Comparison of ENCODE assay signal across 8 mouse cellular contexts in the genomic region with DNA sequence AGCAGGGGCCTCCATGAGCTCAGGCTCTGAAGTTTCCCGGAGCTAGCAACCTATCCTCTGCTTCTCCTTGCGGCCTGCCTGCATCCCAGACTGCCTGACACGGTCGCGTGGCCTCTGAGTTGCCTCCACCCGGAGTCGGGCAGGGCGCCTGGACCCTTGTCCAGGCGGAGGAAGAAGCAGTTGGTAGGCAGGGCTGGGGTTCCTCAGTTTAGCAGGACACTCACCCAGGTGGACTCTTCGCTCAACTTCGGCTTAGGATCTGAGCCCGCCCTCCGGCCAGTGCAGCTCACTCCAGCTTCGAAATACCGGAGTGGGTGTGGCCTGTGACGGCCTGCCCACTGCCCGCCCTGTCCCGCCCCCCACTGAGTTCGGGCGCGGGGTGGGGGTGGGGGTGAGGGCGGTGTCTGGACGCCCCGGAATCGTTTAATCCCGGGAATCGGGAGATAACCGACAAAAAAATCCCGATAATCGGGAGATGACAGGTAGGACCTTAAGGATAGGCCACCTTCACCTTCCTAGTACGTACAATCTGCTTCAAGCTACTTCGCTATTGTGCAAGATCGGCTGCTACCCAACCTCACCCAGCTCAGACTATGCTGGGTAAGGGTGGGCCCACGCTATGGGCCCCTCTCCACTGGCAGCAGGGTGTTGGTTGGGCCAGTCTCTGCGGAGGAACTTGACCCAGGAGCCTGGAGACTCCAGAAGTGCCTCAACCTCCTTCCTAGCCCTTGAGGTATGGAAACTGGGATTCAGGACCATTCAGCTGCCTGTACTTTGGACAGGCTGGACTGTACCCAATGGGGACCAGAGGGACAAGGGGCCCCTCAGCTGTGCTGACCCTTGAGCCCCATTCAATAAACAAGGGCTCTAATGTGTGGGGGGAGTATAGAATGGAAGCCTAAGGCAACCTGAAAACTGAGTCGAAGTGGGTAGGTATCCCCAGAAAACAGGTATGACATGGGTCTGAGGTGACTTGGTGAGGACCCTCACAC. TPM values are rescaled to one million over a fixed set of nuclear protein-coding genes. Genes with fewer than 3 reads are reported as not detected.
DNase-seq lines count a peak whose midpoint lies in the region; ATAC-seq and TF ChIP-seq lines count a peak whose summit lies in the region.

A gene (minus strand): TSS at position 339 of the 992 bp plus-strand sequence.

- no peaks in the 10 kb centered on the region for H3K27me3 ChIP-seq in embryonic facial prominence, embryonic 14.5 days (replicated peaks; ENCODE audit: control insufficient read depth, insufficient read depth, low read length)
- H3K27me3 ChIP-seq in heart, embryonic 10.5 days (ENCODE audit: insufficient read depth, poor library complexity, severe bottlenecking), result no peaks in the 10 kb centered on the region
- no peaks in the 10 kb centered on the region for H3K27me3 ChIP-seq in kidney, embryonic 14.5 days (ENCODE audit: control insufficient read depth, insufficient read depth, low read length)
- H3K27me3 ChIP-seq in liver, embryonic 11.5 days (replicated peaks; ENCODE audit: control insufficient read depth, insufficient read depth, low read length), result no peaks in the 10 kb centered on the region
- H3K27me3 ChIP-seq in myocyte (ENCODE audit: control insufficient read depth, insufficient read depth, insufficient read length), result no peaks in the 10 kb centered on the region
- H3K27me3 ChIP-seq in stomach, embryonic 14.5 days (ENCODE audit: control insufficient read depth, insufficient read depth, low read length), result no peaks in the 10 kb centered on the region

- peak within 1 kb of the TSS; percentile 45 for H3ac ChIP-seq in myocyte (ENCODE audit: control insufficient read depth, insufficient read length)

- H3K9me3 ChIP-seq in embryonic facial prominence, embryonic 14.5 days (ENCODE audit: control insufficient read depth, low read length), result no peaks in the 10 kb centered on the region
- H3K9me3 ChIP-seq in heart, embryonic 10.5 days, result no peaks in the 10 kb centered on the region
- no peaks in the 10 kb centered on the region for H3K9me3 ChIP-seq in kidney, embryonic 14.5 days (ENCODE audit: control insufficient read depth, low read length)
- no peaks in the 10 kb centered on the region for H3K9me3 ChIP-seq in liver, embryonic 11.5 days (ENCODE audit: control insufficient read depth, low read length)
- H3K9me3 ChIP-seq in stomach, embryonic 14.5 days (ENCODE audit: control insufficient read depth, low read depth, low read length), result no peaks in the 10 kb centered on the region

- peak; percentile 89 for DNase-seq in 3T3-L1 (ENCODE audit: low read depth, low spot score)
- DNase-seq in adrenal gland, adult 18-20 months (ENCODE audit: low spot score in 2 of 2), result peak; percentile 85 to 86
- peak; percentile 90 for DNase-seq in embryonic facial prominence, embryonic 14.5 days (ENCODE audit: low spot score)
- peak; percentile 92 for DNase-seq in heart, embryonic 10.5 days (ENCODE audit: low spot score)
- peak; percentile 84 for DNase-seq in liver, embryonic 11.5 days (ENCODE audit: low spot score)

- peak within 1 kb of the TSS; percentile 75 for H3K9ac ChIP-seq in embryonic facial prominence, embryonic 14.5 days (ENCODE audit: low read depth, low read length)
- peak within 1 kb of the TSS; percentile 72 for H3K9ac ChIP-seq in kidney, embryonic 14.5 days (ENCODE audit: low read depth, low read length)
- H3K9ac ChIP-seq in liver, embryonic 11.5 days (ENCODE audit: low read depth, low read length), result peak within 1 kb of the TSS; percentile 75
- H3K9ac ChIP-seq in stomach, embryonic 14.5 days (replicated peaks; ENCODE audit: low read depth, low read length), result peak within 1 kb of the TSS; percentile 52

- ATAC-seq in embryonic facial prominence, embryonic 14.5 days (ENCODE audit: low read depth), result peak; percentile 89
- peak; percentile 85 for ATAC-seq in kidney, embryonic 14.5 days (ENCODE audit: low FRiP score, low TSS enrichment)
- peak; percentile 89 for ATAC-seq in liver, embryonic 11.5 days (replicated peaks; ENCODE audit: low FRiP score)
- ATAC-seq in stomach, embryonic 14.5 days (ENCODE audit: insufficient number of reproducible peaks, insufficient read depth, low FRiP score, low read depth), result peak; percentile 89

- H3K36me3 ChIP-seq in embryonic facial prominence, embryonic 14.5 days (ENCODE audit: control insufficient read depth, insufficient read depth, low read length), result peaks cover 42% of the 10 kb centered on the region
- peaks cover 58% of the 10 kb centered on the region for H3K36me3 ChIP-seq in heart, embryonic 10.5 days
- peaks cover 51% of the 10 kb centered on the region for H3K36me3 ChIP-seq in kidney, embryonic 14.5 days (ENCODE audit: control insufficient read depth, insufficient read depth, low read length)
- H3K36me3 ChIP-seq in liver, embryonic 11.5 days (ENCODE audit: control insufficient read depth, insufficient read depth, low read length), result peaks cover 34% of the 10 kb centered on the region
- peaks cover 3% of the 10 kb centered on the region for H3K36me3 ChIP-seq in myocyte (ENCODE audit: control insufficient read depth, insufficient read depth)
- peaks cover 33% of the 10 kb centered on the region for H3K36me3 ChIP-seq in stomach, embryonic 14.5 days (ENCODE audit: control insufficient read depth, insufficient read depth, low read length)

- WGBS in embryonic facial prominence, embryonic 14.5 days, result 5% methylated on average over 31 of the region's 36 CpGs
- WGBS in heart, embryonic 10.5 days, result 4% methylated on average over 36 of the region's 36 CpGs
- 4% methylated on average over 36 of the region's 36 CpGs for WGBS in kidney, embryonic 14.5 days
- 3% methylated on average over 33 of the region's 36 CpGs for WGBS in liver, embryonic 11.5 days
- whole genome bisulfite sequencing in stomach, embryonic 14.5 days, result 3% methylated on average over 36 of the region's 36 CpGs

- peak within 1 kb of the TSS; percentile 68 for H3K4me3 ChIP-seq in embryonic facial prominence, embryonic 14.5 days (ENCODE audit: low read depth, low read length)
- peak within 1 kb of the TSS; percentile 68 for H3K4me3 ChIP-seq in heart, embryonic 10.5 days
- H3K4me3 ChIP-seq in kidney, embryonic 14.5 days (ENCODE audit: low read length), result peak within 1 kb of the TSS; percentile 63
- peak within 1 kb of the TSS; percentile 75 for H3K4me3 ChIP-seq in liver, embryonic 11.5 days (ENCODE audit: low read depth, low read length)
- peak within 1 kb of the TSS; percentile 84 for H3K4me3 ChIP-seq in myocyte
- H3K4me3 ChIP-seq in stomach, embryonic 14.5 days (ENCODE audit: low read depth, low read length), result peak within 1 kb of the TSS; percentile 55

- peak within 1 kb of the TSS; percentile 68; the same call in 1 of the 2 replicates for H3K27ac ChIP-seq in embryonic facial prominence, embryonic 14.5 days (replicated peaks; ENCODE audit: low read depth, low read length)
- peak within 1 kb of the TSS; percentile 84 for H3K27ac ChIP-seq in heart, embryonic 10.5 days
- peak within 1 kb of the TSS; percentile 71 for H3K27ac ChIP-seq in kidney, embryonic 14.5 days (ENCODE audit: low read depth, low read length)
- H3K27ac ChIP-seq in liver, embryonic 11.5 days (ENCODE audit: low read depth, low read length), result peak within 1 kb of the TSS; percentile 75
- H3K27ac ChIP-seq in stomach, embryonic 14.5 days (ENCODE audit: low read length), result peak within 1 kb of the TSS; percentile 61; the same call in 1 of the 2 replicates

- peak; percentile 87 for TF ChIP-seq POLR2A in myocyte (IDR thresholded peaks at IDR 0.05; ENCODE audit: insufficient read length, low read depth)

- H3K4me1 ChIP-seq in embryonic facial prominence, embryonic 14.5 days (ENCODE audit: control insufficient read depth, insufficient read depth, low read length), result peaks cover 29% of the 10 kb centered on the region
- H3K4me1 ChIP-seq in heart, embryonic 10.5 days, result peaks cover 54% of the 10 kb centered on the region
- peaks cover 37% of the 10 kb centered on the region for H3K4me1 ChIP-seq in kidney, embryonic 14.5 days (ENCODE audit: control insufficient read depth, insufficient read depth, low read length)
- H3K4me1 ChIP-seq in liver, embryonic 11.5 days (replicated peaks; ENCODE audit: control insufficient read depth, insufficient read depth, low read length), result peaks cover 41% of the 10 kb centered on the region
- H3K4me1 ChIP-seq in stomach, embryonic 14.5 days (ENCODE audit: control insufficient read depth, insufficient read depth, low read length), result peaks cover 27% of the 10 kb centered on the region

- peaks cover 42% of the 10 kb centered on the region for H3K79me2 ChIP-seq in myocyte (ENCODE audit: control insufficient read depth, insufficient read depth)

- peak within 1 kb of the TSS; percentile 79 for H3K4me2 ChIP-seq in embryonic facial prominence, embryonic 14.5 days (ENCODE audit: low read depth, low read length)
- peak within 1 kb of the TSS; percentile 86 for H3K4me2 ChIP-seq in kidney, embryonic 14.5 days (replicated peaks; ENCODE audit: low read depth, low read length)
- peak within 1 kb of the TSS; percentile 99 for H3K4me2 ChIP-seq in liver, embryonic 11.5 days
- peak within 1 kb of the TSS; percentile 95 for H3K4me2 ChIP-seq in myocyte (ENCODE audit: low read depth)
- peak within 1 kb of the TSS; percentile 78 for H3K4me2 ChIP-seq in stomach, embryonic 14.5 days (replicated peaks; ENCODE audit: low read depth, low read length)

TF ChIP-seq in myocyte, 11 proteins besides CTCF, POLR2A, EP300 and RAD21:
- TF ChIP-seq MYOD1 (IDR thresholded peaks at IDR 0.05; ENCODE audit: control insufficient read depth in 1 of 3, insufficient read length in 2 of 3, low read depth in 2 of 3) (no peak), POLR2AphosphoS2 (IDR thresholded peaks at IDR 0.05; ENCODE audit: insufficient read length, low read depth) (peak; percentile 92), TCF3 (IDR thresholded peaks at IDR 0.05; ENCODE audit: insufficient read length, low read depth) (no peak), E2F4 (IDR thresholded peaks at IDR 0.05; ENCODE audit: insufficient read depth) (no peak), SRF (IDR thresholded peaks at IDR 0.05; ENCODE audit: control insufficient read depth, insufficient read length, low read depth) (no peak), CEBPB (IDR thresholded peaks at IDR 0.05; ENCODE audit: insufficient read depth, poor library complexity, severe bottlenecking) (0 out of 2 replicates have a peak, but pooled peaks have one; percentile 35)
TF ChIP-seq in myocyte: peak in this region for 2.

RNA-seq across cellular contexts. Expression of the gene that starts here (rescaled TPM):
- 10 to 100 TPM; 66.3 to 84.7 TPM for total RNA-seq in adrenal gland, adult 18-20 months (2021)
- 33.6 and 36.5 TPM in 2 replicates for polyA plus RNA-seq in embryonic facial prominence, embryonic 14.5 days (2014; fragmentation: Nextera tagmentation; extraction: Ambion mirVana)
- polyA plus RNA-seq in heart, embryonic 10.5 days (2016; fragmentation: Nextera tagmentation; extraction: Ambion mirVana), result 22.5 and 32.2 TPM in 2 replicates
- 26.2 and 35.0 TPM in 2 replicates for polyA plus RNA-seq in kidney, embryonic 14.5 days (2014; fragmentation: Nextera tagmentation; extraction: Ambion mirVana)
- polyA plus RNA-seq in liver, embryonic 11.5 days (2014; fragmentation: Nextera tagmentation; extraction: Ambion mirVana), result 39.8 and 42.8 TPM in 2 replicates
- polyA plus RNA-seq in myocyte (2012; fragmentation: generic; extraction: Trizol), result 50.9 TPM
- polyA plus RNA-seq in stomach, embryonic 14.5 days (2014; fragmentation: Nextera tagmentation; extraction: Ambion mirVana), result 28.4 and 30.9 TPM in 2 replicates

Comparison
In these comparisons a context has a peak if more than half of its experiments do, and no peak if none do; other contexts are left out.
1. Peak in every context shown above with its lines: DNase-seq, ATAC-seq, H3K4me3 ChIP-seq and H3K27ac ChIP-seq.